7 mouse cellular contexts compared by ENCODE assay signal in the genomic region with DNA sequence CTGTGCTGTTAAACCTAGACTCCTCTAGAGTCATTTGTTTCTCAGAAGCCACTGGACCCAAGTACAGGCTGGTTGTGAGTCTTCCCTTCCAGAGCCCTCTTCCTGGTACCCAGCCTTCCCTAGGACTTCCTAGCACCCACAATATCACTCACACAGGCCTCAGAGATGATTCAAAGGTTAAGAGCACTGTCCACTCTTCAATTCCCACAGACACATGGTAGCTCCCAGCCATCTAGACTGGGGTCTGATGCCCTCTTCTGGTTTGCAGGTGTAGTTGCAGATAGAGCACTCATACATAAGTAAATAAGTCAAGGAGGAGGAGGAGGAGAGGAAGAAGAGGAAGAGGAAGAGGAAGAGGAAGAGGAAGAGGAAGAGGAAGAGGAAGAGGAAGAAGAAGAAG.
DNase-seq lines count a peak whose midpoint lies in the region; ATAC-seq and TF ChIP-seq lines count a peak whose summit lies in the region.

No protein-coding gene starts in this region.

- ATAC-seq in erythroblast, adult 5-6 weeks (replicated peaks; ENCODE audit: low FRiP score, poor library complexity, severe bottlenecking) = no peak

- H3K4me3 ChIP-seq in layer of hippocampus, adult 2 months = no peak overlapping the region

- peak; percentile 77 for TF ChIP-seq CTCF in layer of hippocampus, adult 2 months (conservative IDR thresholded peaks at IDR 0.05)

- DNase-seq in layer of hippocampus, adult 2 months (ENCODE audit: low spot score in 2 of 2) = peak; percentile 35 to 51
- DNase-seq in layer of hippocampus, adult 8-10 months (ENCODE audit: low spot score in 2 of 2) = no peak
- DNase-seq in ZHBTc4 (ENCODE audit: low read depth, low spot score) = peak; percentile 55
- peak; percentile 60 to 64 for DNase-seq in cerebellum, postnatal 10 days
- DNase-seq in induced T-regulatory cell, adult 2 months (ENCODE audit: low read depth) = peak; percentile 28
- DNase-seq in spleen, postnatal 10 days (ENCODE audit: low spot score in 2 of 2) = no peak

- no peak overlapping the region for H3K27ac ChIP-seq in layer of hippocampus, adult 2 months

Comparison
In these comparisons a context has a peak if more than half of its experiments do, and no peak if none do; other contexts are left out.
1. DNase-seq: peak in layer of hippocampus, adult 2 months (2 of 2), ZHBTc4 (single experiment), cerebellum, postnatal 10 days (2 of 2) and induced T-regulatory cell, adult 2 months (single experiment); none in layer of hippocampus, adult 8-10 months (0 of 2) and spleen, postnatal 10 days (0 of 2).